Mouse (Mus musculus): Measurements from ENCODE around the gene Efcab6. TPM values are rescaled to one million over a fixed set of nuclear protein-coding genes. Genes with fewer than 3 reads are reported as not detected.
A peak's percentile ranks its signal among the peaks of the same experiment; 100 is the strongest.
"Not testable (repeated sequence)": the region's sequence is repeated elsewhere in the genome, so short reads cannot be mapped to it uniquely, and the experiment has no call there.

Gene Efcab6
- 0.57 and 0.85 TPM in 2 replicates for polyA plus RNA-seq (2015; fragmentation: Nextera tagmentation; extraction: Ambion mirVana)

- 0 out of 2 replicates have a peak within 1 kb of the TSS, but pooled peaks have one; percentile 41 for H3K9ac ChIP-seq (replicated peaks)
- 1% methylated on average over 29 of the region's 29 CpGs for WGBS
- H3K4me3 ChIP-seq (replicated peaks): peak within 1 kb of the TSS; percentile 40
- H3K4me1 ChIP-seq (replicated peaks): peaks cover 23% of the 10 kb centered on the region
- H3K4me2 ChIP-seq (replicated peaks): peak within 1 kb of the TSS; percentile 68
- no peak within 1 kb of the TSS for H3K27ac ChIP-seq
- H3K36me3 ChIP-seq: no peaks in the 10 kb centered on the region
- peaks cover 41% of the 10 kb centered on the region for H3K27me3 ChIP-seq
- peaks cover 5% of the 10 kb centered on the region; the same call in 1 of the 2 replicates for H3K9me3 ChIP-seq
- peak; percentile 87 for ATAC-seq
Observed at GRCm38 (mm10) chr15:84065140-84065539, at the start of gene Efcab6. TSS of gene Efcab6 (minus strand) at chr15:84065379.

- no peak for ATAC-seq
- Histone ChIP-seq H3K4me1 (replicated peaks) (no peaks in the 10 kb centered on the region), H3K4me3 (replicated peaks) (no peak overlapping the region), H3K27ac (no peak overlapping the region), H3K36me3 (no peaks in the 10 kb centered on the region), H3K9ac (replicated peaks) (no peak overlapping the region), H3K9me3 (no peaks in the 10 kb centered on the region), H3K27me3 (no peaks in the 10 kb centered on the region), H3K4me2 (replicated peaks) (no peak overlapping the region)
- WGBS: 84% methylated on average over 6 of the region's 6 CpGs
Observed at GRCm38 (mm10) chr15:84113873-84114272, 48.7 kb upstream of the Efcab6 start.

- H3K9me3 ChIP-seq: no peaks in the 10 kb centered on the region
- 5% methylated on average over 13 of the region's 13 CpGs for WGBS
- no peak overlapping the region for H3K4me2 ChIP-seq (replicated peaks)
- no peaks in the 10 kb centered on the region for H3K36me3 ChIP-seq
- ATAC-seq: no peak
- H3K4me1 ChIP-seq (replicated peaks): peaks cover 23% of the 10 kb centered on the region
- H3K27me3 ChIP-seq: peaks cover 35% of the 10 kb centered on the region
- no peak overlapping the region for H3K27ac ChIP-seq
- H3K4me3 ChIP-seq (replicated peaks): no peak overlapping the region
- H3K9ac ChIP-seq (replicated peaks): no peak overlapping the region
Observed at GRCm38 (mm10) chr15:84108899-84109298, 43.7 kb upstream of the Efcab6 start.

- peak; percentile 15; the same call in 1 of the 2 replicates for ATAC-seq
- Histone ChIP-seq H3K4me3 (replicated peaks) (peak overlapping the region; percentile 62), H3K36me3 (no peaks in the 10 kb centered on the region), H3K4me2 (replicated peaks) (peak overlapping the region; percentile 79), H3K4me1 (replicated peaks) (peaks cover 26% of the 10 kb centered on the region), H3K9ac (replicated peaks) (peak overlapping the region; percentile 74), H3K27me3 (peaks cover 45% of the 10 kb centered on the region), H3K9me3 (no peaks in the 10 kb centered on the region), H3K27ac (no peak overlapping the region)
- WGBS: 11% methylated on average over 12 of the region's 12 CpGs
Observed at GRCm38 (mm10) chr15:84105924-84106500, 40.8 kb upstream of the Efcab6 start.

GRCm38 (mm10) chr15:84105105-84105923 is 40.1 kb upstream of the Efcab6 start, which contains the start of gene Sult4a1:
TSS of gene Sult4a1 (minus strand) at chr15:84105754.
- H3K4me1 ChIP-seq (replicated peaks): peaks cover 26% of the 10 kb centered on the region
- peaks cover 45% of the 10 kb centered on the region for H3K27me3 ChIP-seq
- peak within 1 kb of the TSS; percentile 62 for H3K4me3 ChIP-seq (replicated peaks)
- no peaks in the 10 kb centered on the region for H3K36me3 ChIP-seq
- H3K9me3 ChIP-seq: no peaks in the 10 kb centered on the region
- ATAC-seq: peak; percentile 75
- WGBS: 2% methylated on average over 75 of the region's 77 CpGs
- no peak within 1 kb of the TSS for H3K27ac ChIP-seq
- peak within 1 kb of the TSS; percentile 79 for H3K4me2 ChIP-seq (replicated peaks)
- peak within 1 kb of the TSS; percentile 74 for H3K9ac ChIP-seq (replicated peaks)

GRCm38 (mm10) chr15:84104626-84105025 is 39.4 kb upstream of the Efcab6 start:
- 78% methylated on average over 7 of the region's 7 CpGs for WGBS
- peaks cover 45% of the 10 kb centered on the region for H3K27me3 ChIP-seq
- peak overlapping the region; percentile 79 for H3K4me2 ChIP-seq (replicated peaks)
- H3K9ac ChIP-seq (replicated peaks): peak overlapping the region; percentile 74
- no peak; the same call in 1 of the 2 replicates for ATAC-seq
- H3K36me3 ChIP-seq: no peaks in the 10 kb centered on the region
- no peak overlapping the region for H3K27ac ChIP-seq
- H3K9me3 ChIP-seq: no peaks in the 10 kb centered on the region
- peak overlapping the region; percentile 62 for H3K4me3 ChIP-seq (replicated peaks)
- peaks cover 26% of the 10 kb centered on the region for H3K4me1 ChIP-seq (replicated peaks)

GRCm38 (mm10) chr15:84097536-84097935 is 32.4 kb upstream of the Efcab6 start:
- not testable (repeated sequence) for H3K9me3 ChIP-seq; ATAC-seq; H3K27ac ChIP-seq; H3K4me3 ChIP-seq (replicated peaks); H3K36me3 ChIP-seq; H3K4me2 ChIP-seq (replicated peaks); H3K9ac ChIP-seq (replicated peaks); H3K4me1 ChIP-seq (replicated peaks); H3K27me3 ChIP-seq
- WGBS: 92% methylated on average over 15 of the region's 15 CpGs

GRCm38 (mm10) chr15:84096051-84096450 is 30.9 kb upstream of the Efcab6 start:
- 90% methylated on average over 8 of the region's 8 CpGs for WGBS
- no peak for ATAC-seq
- H3K4me1 ChIP-seq (replicated peaks): no peaks in the 10 kb centered on the region
- H3K4me2 ChIP-seq (replicated peaks): no peak overlapping the region
- H3K4me3 ChIP-seq (replicated peaks): no peak overlapping the region
- H3K27ac ChIP-seq: no peak overlapping the region
- no peaks in the 10 kb centered on the region for H3K9me3 ChIP-seq
- no peak overlapping the region for H3K9ac ChIP-seq (replicated peaks)
- no peaks in the 10 kb centered on the region for H3K27me3 ChIP-seq
- 0 out of 2 replicates have a peak, but pooled peaks cover 5% of the 10 kb centered on the region for H3K36me3 ChIP-seq

GRCm38 (mm10) chr15:84094921-84095320 is 29.7 kb upstream of the Efcab6 start:
- Histone ChIP-seq H3K4me1 (replicated peaks) (no peaks in the 10 kb centered on the region), H3K27ac (no peak overlapping the region), H3K9me3 (no peaks in the 10 kb centered on the region), H3K27me3 (no peaks in the 10 kb centered on the region), H3K36me3 (peaks cover 14% of the 10 kb centered on the region), H3K4me3 (replicated peaks) (no peak overlapping the region), H3K4me2 (replicated peaks) (no peak overlapping the region), H3K9ac (replicated peaks) (no peak overlapping the region)
- 72% methylated on average over 7 of the region's 7 CpGs for WGBS
- no peak for ATAC-seq

- Histone ChIP-seq H3K27me3 (no peaks in the 10 kb centered on the region), H3K9me3 (no peaks in the 10 kb centered on the region), H3K36me3 (peaks cover 14% of the 10 kb centered on the region), H3K9ac (replicated peaks) (no peak overlapping the region), H3K27ac (no peak overlapping the region), H3K4me2 (replicated peaks) (no peak overlapping the region), H3K4me1 (replicated peaks) (no peaks in the 10 kb centered on the region; the same call in 1 of the 2 replicates), H3K4me3 (replicated peaks) (no peak overlapping the region)
- 61% methylated on average over 9 of the region's 9 CpGs for WGBS
- no peak for ATAC-seq
Observed at GRCm38 (mm10) chr15:84086775-84087174, 21.6 kb upstream of the Efcab6 start.

- H3K27me3 ChIP-seq: no peaks in the 10 kb centered on the region
- H3K9ac ChIP-seq (replicated peaks): no peak overlapping the region
- no peak overlapping the region for H3K4me2 ChIP-seq (replicated peaks)
- no peaks in the 10 kb centered on the region for H3K9me3 ChIP-seq
- ATAC-seq: no peak
- H3K36me3 ChIP-seq: peaks cover 14% of the 10 kb centered on the region
- WGBS: 42% methylated on average over 12 of the region's 12 CpGs
- H3K4me3 ChIP-seq (replicated peaks): no peak overlapping the region
- no peak overlapping the region for H3K27ac ChIP-seq
- no peaks in the 10 kb centered on the region; the same call in 1 of the 2 replicates for H3K4me1 ChIP-seq (replicated peaks)
Observed at GRCm38 (mm10) chr15:84086364-84086763, 21.2 kb upstream of the Efcab6 start.

GRCm38 (mm10) chr15:84080069-84080468 is 14.9 kb upstream of the Efcab6 start:
- Histone ChIP-seq H3K27ac (no peak overlapping the region), H3K9ac (replicated peaks) (no peak overlapping the region), H3K9me3 (no peaks in the 10 kb centered on the region), H3K4me2 (replicated peaks) (no peak overlapping the region), H3K4me1 (replicated peaks) (peaks cover under 1% of the 10 kb centered on the region; the same call in 1 of the 2 replicates), H3K36me3 (0 out of 2 replicates have a peak, but pooled peaks cover 3% of the 10 kb centered on the region), H3K27me3 (peaks cover 3% of the 10 kb centered on the region; the same call in 1 of the 2 replicates), H3K4me3 (replicated peaks) (no peak overlapping the region)
- 82% methylated on average over 7 of the region's 7 CpGs for WGBS
- no peak for ATAC-seq
